Mouse (Mus musculus): ENCODE results near the gene Pitpnm3.
"Not testable (repeated sequence)": the region's sequence is repeated elsewhere in the genome, so short reads cannot be mapped to it uniquely, and the experiment has no call there.

Pitpnm3 gene

GRCm38 (mm10) chr11:72135383-72136158 lies at the start of gene Pitpnm3:
TSS of gene Pitpnm3 (minus strand) at chr11:72135778.
- no peak for DNase-seq (ENCODE audit: low read depth, low spot score)

- no peak for DNase-seq (ENCODE audit: low read depth, low spot score)
Measured at GRCm38 (mm10) chr11:72184252-72184651, 48.7 kb upstream of the Pitpnm3 start.

GRCm38 (mm10) chr11:72181136-72181535 lies 45.6 kb upstream of the Pitpnm3 start:
- DNase-seq (ENCODE audit: low read depth, low spot score), result no peak

GRCm38 (mm10) chr11:72180556-72180955 lies 45.0 kb upstream of the Pitpnm3 start:
- DNase-seq (ENCODE audit: low read depth, low spot score), result no peak

- DNase-seq (ENCODE audit: low read depth, low spot score), result no peak
Measured at GRCm38 (mm10) chr11:72176553-72176952, 41.0 kb upstream of the Pitpnm3 start.

GRCm38 (mm10) chr11:72175966-72176365 lies 40.4 kb upstream of the Pitpnm3 start:
- no peak for DNase-seq (ENCODE audit: low read depth, low spot score)

GRCm38 (mm10) chr11:72174721-72175120 lies 39.1 kb upstream of the Pitpnm3 start:
- no peak for DNase-seq (ENCODE audit: low read depth, low spot score)

- no peak for DNase-seq (ENCODE audit: low read depth, low spot score)
Measured at GRCm38 (mm10) chr11:72173506-72173905, 37.9 kb upstream of the Pitpnm3 start.

- DNase-seq (ENCODE audit: low read depth, low spot score), result not testable (repeated sequence)
Measured at GRCm38 (mm10) chr11:72171906-72172305, 36.3 kb upstream of the Pitpnm3 start.

- DNase-seq (ENCODE audit: low read depth, low spot score), result no peak
Measured at GRCm38 (mm10) chr11:72169871-72170270, 34.3 kb upstream of the Pitpnm3 start.

GRCm38 (mm10) chr11:72163198-72163597 lies 27.6 kb upstream of the Pitpnm3 start:
- no peak for DNase-seq (ENCODE audit: low read depth, low spot score)

- DNase-seq (ENCODE audit: low read depth, low spot score), result no peak
Measured at GRCm38 (mm10) chr11:72156624-72157023, 21.0 kb upstream of the Pitpnm3 start.

GRCm38 (mm10) chr11:72155981-72156428 lies 20.4 kb upstream of the Pitpnm3 start:
- DNase-seq (ENCODE audit: low read depth, low spot score), result no peak

GRCm38 (mm10) chr11:72155186-72155980 lies 19.8 kb upstream of the Pitpnm3 start:
- no peak for DNase-seq (ENCODE audit: low read depth, low spot score)

GRCm38 (mm10) chr11:72153122-72153862 lies 17.7 kb upstream of the Pitpnm3 start:
- DNase-seq (ENCODE audit: low read depth, low spot score), result no peak

- no peak for DNase-seq (ENCODE audit: low read depth, low spot score)
Measured at GRCm38 (mm10) chr11:72151120-72151519, 15.5 kb upstream of the Pitpnm3 start.

- no peak for DNase-seq (ENCODE audit: low read depth, low spot score)
Measured at GRCm38 (mm10) chr11:72147910-72148309, 12.3 kb upstream of the Pitpnm3 start.

- DNase-seq (ENCODE audit: low read depth, low spot score), result no peak
Measured at GRCm38 (mm10) chr11:72145877-72146248, 10.3 kb upstream of the Pitpnm3 start.

GRCm38 (mm10) chr11:72145182-72145876 lies 9.8 kb upstream of the Pitpnm3 start:
- DNase-seq (ENCODE audit: low read depth, low spot score), result peak; percentile 52

- no peak for DNase-seq (ENCODE audit: low read depth, low spot score)
Measured at GRCm38 (mm10) chr11:72142889-72143288, 7.3 kb upstream of the Pitpnm3 start.

GRCm38 (mm10) chr11:72140198-72140597 lies 4.6 kb upstream of the Pitpnm3 start:
- DNase-seq (ENCODE audit: low read depth, low spot score), result no peak
